Mouse (Mus musculus) inflammation-experienced regulatory T-cells, adult 6 months (primary cell): ENCODE results near the gene Ppp1r14b. TPM values are rescaled to one million over a fixed set of nuclear protein-coding genes. Genes with fewer than 3 reads are reported as not detected.
"Not testable (repeated sequence)": the region's sequence is repeated elsewhere in the genome, so short reads cannot be mapped to it uniquely, and the experiment has no call there.

Experiments
- ATAC-seq: one replicate; pipeline ENCODE4 v1.8.0; 2017
- polyA plus RNA-seq, 3 experiments: library from polyadenylated mRNA; unstranded; fragments of 100-300 nt; shearing (Covaris generic); gene quantifications; one replicate each; pipeline ENCODE4 v1.2.1; 2017

The Ppp1r14b gene
- polyA plus RNA-seq, 3 experiments from 2014 or later, result 18.2 to 35.2 (median 29.7) TPM

GRCm38 (mm10) chr19:6977759-6978638, 3.2 kb downstream of the Ppp1r14b start:
- ATAC-seq, result no peak

- ATAC-seq, result no peak
These were observed 3.8 kb downstream of the Ppp1r14b start for GRCm38 (mm10) chr19:6978639-6978974.

- ATAC-seq, result no peak
These were observed 4.3 kb downstream of the Ppp1r14b start for GRCm38 (mm10) chr19:6979001-6979479.

GRCm38 (mm10) chr19:6979486-6980380, 5.0 kb downstream of the Ppp1r14b start:
- peak; percentile 90 for ATAC-seq

- peak; percentile 64 for ATAC-seq
These were observed 5.8 kb downstream of the Ppp1r14b start, which contains the start of gene Fkbp2 for GRCm38 (mm10) chr19:6980381-6981093. Gene Fkbp2, minus strand, starts transcription at chr19:6980501.

GRCm38 (mm10) chr19:6981465-6981864, 6.7 kb downstream of the Ppp1r14b start:
- ATAC-seq, result no peak

GRCm38 (mm10) chr19:6983621-6984020, 8.9 kb downstream of the Ppp1r14b start:
- no peak for ATAC-seq

GRCm38 (mm10) chr19:6985300-6985699, 10.5 kb downstream of the Ppp1r14b start:
- no peak for ATAC-seq

- no peak for ATAC-seq
These were observed 11.4 kb downstream of the Ppp1r14b start for GRCm38 (mm10) chr19:6985951-6986708.

GRCm38 (mm10) chr19:6987061-6987903, 12.5 kb downstream of the Ppp1r14b start, which contains the start of gene Vegfb:
Gene Vegfb, minus strand, starts transcription at chr19:6987651.
- ATAC-seq, result peak; percentile 56

GRCm38 (mm10) chr19:6987904-6988285, 13.1 kb downstream of the Ppp1r14b start:
- ATAC-seq, result no peak

- ATAC-seq, result no peak
These were observed 14.5 kb downstream of the Ppp1r14b start for GRCm38 (mm10) chr19:6989251-6989650.

GRCm38 (mm10) chr19:6990712-6991111, 15.9 kb downstream of the Ppp1r14b start:
- ATAC-seq, result no peak

GRCm38 (mm10) chr19:6991166-6991565, 16.4 kb downstream of the Ppp1r14b start:
- ATAC-seq, result not testable (repeated sequence)

- peak; percentile 98 for ATAC-seq
These were observed 17.5 kb downstream of the Ppp1r14b start, which contains the start of gene Dnajc4 for GRCm38 (mm10) chr19:6992011-6992858. Gene Dnajc4, minus strand, starts transcription at chr19:6992572.

GRCm38 (mm10) chr19:6993011-6993770, 18.4 kb downstream of the Ppp1r14b start:
- no peak for ATAC-seq

GRCm38 (mm10) chr19:6994002-6994401, 19.2 kb downstream of the Ppp1r14b start:
- no peak for ATAC-seq

- no peak for ATAC-seq
These were observed 19.7 kb downstream of the Ppp1r14b start for GRCm38 (mm10) chr19:6994489-6994888.
